Mouse (Mus musculus) testis, adult 2 months (tissue): ENCODE data around the gene Zfp316. TPM values are rescaled to one million over a fixed set of nuclear protein-coding genes. Genes with fewer than 3 reads are reported as not detected.
A peak's percentile ranks its signal among the peaks of the same experiment; 100 is the strongest.

Source experiments
- H3K27ac ChIP-seq: fragments of 200-500 bp; 2 replicates; pipeline ENCODE4 v1.5.1; 2012; ENCODE audit warnings: low read depth, low read length; ENCODE audit not compliant: control insufficient read depth, insufficient read depth
- H3K27me3 ChIP-seq: fragments of 200-500 bp; 2 replicates; pipeline ENCODE4 v1.6.1; 2012; ENCODE audit warnings: mild to moderate bottlenecking, low read length, moderate library complexity; ENCODE audit not compliant: control insufficient read depth, insufficient read depth
- H3K36me3 ChIP-seq: fragments of 200-500 bp; 2 replicates; pipeline ENCODE4 v1.6.1; 2012; ENCODE audit warnings: mild to moderate bottlenecking, low read length; ENCODE audit not compliant: control insufficient read depth, insufficient read depth
- H3K4me1 ChIP-seq: fragments of 200-500 bp; 2 replicates; pipeline ENCODE4 v1.6.1; 2012; ENCODE audit warnings: low read length; ENCODE audit not compliant: control insufficient read depth, insufficient read depth
- H3K4me3 ChIP-seq: fragments of 200-500 bp; 2 replicates; pipeline ENCODE4 v1.5.1; 2012; ENCODE audit warnings: low read depth, mild to moderate bottlenecking, low read length, moderate library complexity, mixed read lengths; ENCODE audit not compliant: control insufficient read depth
- CTCF ChIP-seq: fragments of 200-500 bp; IDR thresholded peaks from 2 replicates; pipeline ENCODE4 v1.5.1; 2012; ENCODE audit warnings: low read depth, mild to moderate bottlenecking, inconsistent platforms, low read length, moderate library complexity; ENCODE audit not compliant: control insufficient read depth, insufficient read depth, insufficient replicate concordance
- POLR2A ChIP-seq: fragments of 200-500 bp; IDR thresholded peaks from 2 replicates; pipeline ENCODE4 v1.6.1; 2012; ENCODE audit warnings: low read depth, mild to moderate bottlenecking, inconsistent platforms, low read length, moderate library complexity; ENCODE audit not compliant: control insufficient read depth
- polyA plus RNA-seq: library from polyadenylated mRNA; depleted of rRNA; stranded (reverse); fragments of >200 nt; gene quantifications from 2 replicates; pipeline ENCODE4 v1.2.3, GENCODE M21; 2012; rRNA removed

Gene Zfp316
- polyA plus RNA-seq, 1 experiment, result 2.0 TPM

- TF ChIP-seq POLR2A (no peak), CTCF (no peak)
- no peak overlapping the region for H3K4me3 ChIP-seq
- H3K4me1 ChIP-seq, result peaks cover 9% of the 10 kb centered on the region
- H3K36me3 ChIP-seq, result no peaks in the 10 kb centered on the region
- no peaks in the 10 kb centered on the region for H3K27me3 ChIP-seq
- H3K27ac ChIP-seq, result no peak overlapping the region
Measured at GRCm38 (mm10) chr5:143222287-143222686, 47.5 kb downstream of the Zfp316 start.

GRCm38 (mm10) chr5:143220996-143221395 is 48.8 kb downstream of the Zfp316 start:
- Histone ChIP-seq H3K27me3 (no peaks in the 10 kb centered on the region), H3K4me3 (no peak overlapping the region), H3K27ac (no peak overlapping the region), H3K36me3 (no peaks in the 10 kb centered on the region), H3K4me1 (peaks cover 6% of the 10 kb centered on the region)
- TF ChIP-seq POLR2A, result no peak
- TF ChIP-seq CTCF, result no peak

GRCm38 (mm10) chr5:143213832-143214231 is 56.0 kb downstream of the Zfp316 start:
- Histone ChIP-seq H3K36me3 (no peaks in the 10 kb centered on the region), H3K27ac (no peak overlapping the region), H3K27me3 (no peaks in the 10 kb centered on the region), H3K4me1 (no peaks in the 10 kb centered on the region), H3K4me3 (no peak overlapping the region)
- TF ChIP-seq POLR2A (no peak), CTCF (no peak)

GRCm38 (mm10) chr5:143205015-143205414 is 64.8 kb downstream of the Zfp316 start:
- H3K27me3 ChIP-seq, result no peaks in the 10 kb centered on the region
- TF ChIP-seq POLR2A (no peak), CTCF (peak; percentile 46; the same call in 1 of the 2 replicates)
- no peaks in the 10 kb centered on the region for H3K36me3 ChIP-seq
- no peak overlapping the region for H3K4me3 ChIP-seq
- no peaks in the 10 kb centered on the region for H3K4me1 ChIP-seq
- H3K27ac ChIP-seq, result no peak overlapping the region

Other genes starting within 250 kb of the Zfp316 start
- 58.3 and 60.4 TPM in 2 replicates for gene Rnf216, start 157.0 kb downstream of the Zfp316 start, polyA plus RNA-seq
- not detected in 2 replicates for gene Olfr718-ps1, start 122.4 kb downstream of the Zfp316 start, polyA plus RNA-seq
- 1.6 and 1.9 TPM in 2 replicates for gene Rbak, start 89.2 kb downstream of the Zfp316 start, polyA plus RNA-seq
- 28.6 and 30.2 TPM in 2 replicates for gene Spdye4b, start 89.0 kb downstream of the Zfp316 start, polyA plus RNA-seq
- gene Spdye4a, start 43.1 kb downstream of the Zfp316 start, polyA plus RNA-seq, result 12.1 and 12.9 TPM in 2 replicates
- gene Zfp12, start 34.9 kb downstream of the Zfp316 start, polyA plus RNA-seq, result 5.7 and 6.4 TPM in 2 replicates
- gene Zfp853, start 23.6 kb upstream of the Zfp316 start, polyA plus RNA-seq, result 0.13 TPM in 1 of 2 replicates, not detected in the other
- 19.6 and 21.2 TPM in 2 replicates for gene E130309D02Rik, start 45.3 kb upstream of the Zfp316 start, polyA plus RNA-seq
- 390 and 402 TPM in 2 replicates for gene Zdhhc4, start 59.2 kb upstream of the Zfp316 start, polyA plus RNA-seq
- gene Grid2ip, start 87.3 kb upstream of the Zfp316 start, polyA plus RNA-seq, result 0.05 TPM in 2 replicates
- gene Kdelr2, start 133.8 kb upstream of the Zfp316 start, polyA plus RNA-seq, result 58.8 and 64.3 TPM in 2 replicates
- 1.4 and 1.7 TPM in 2 replicates for gene Daglb, start 194.6 kb upstream of the Zfp316 start, polyA plus RNA-seq